ENCODE assay signal across 21 mouse cellular contexts in the genomic region with DNA sequence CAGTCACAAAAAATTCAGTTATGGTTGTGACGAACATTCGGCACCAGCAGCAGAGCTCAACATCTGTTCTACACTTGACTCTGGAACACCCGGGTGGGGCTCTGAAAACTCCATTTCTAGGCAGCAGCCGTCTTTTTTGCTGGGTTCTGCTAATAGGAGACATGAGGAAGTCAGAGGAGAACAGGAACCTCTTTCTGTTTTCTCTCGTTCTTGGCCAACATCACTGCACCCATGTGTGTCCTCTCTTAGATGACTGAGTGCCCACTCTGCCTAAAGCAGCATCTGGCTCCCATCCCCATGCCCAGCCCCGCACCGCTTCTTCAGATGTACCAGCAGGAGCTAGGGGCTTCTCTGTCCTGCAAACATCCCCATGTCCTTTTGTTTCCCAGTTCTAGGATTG.
DNase-seq lines count a peak whose midpoint lies in the region; ATAC-seq lines count a peak whose summit lies in the region.
"Had no signal": no experiment of that assay in that cellular context is flagged by ENCODE, and none has a peak within 500 bp of the region (broad histone marks: within the 10 kb centered on the region; RNA-seq: fewer than 3 reads in every experiment).

No protein-coding gene starts in this region.

- no peak overlapping the region for H3K4me3 ChIP-seq in embryonic facial prominence, embryonic 14.5 days (ENCODE audit: low read depth, low read length)
- H3K4me3 ChIP-seq in midbrain, embryonic 15.5 days = no peak overlapping the region
- H3K4me3 ChIP-seq: embryonic facial prominence, embryonic 15.5 days; erythroblast, embryonic 14.5 days; forebrain, embryonic 10.5 days; forebrain, embryonic 12.5 days had no signal

- H3K27ac ChIP-seq in embryonic facial prominence, embryonic 14.5 days (replicated peaks; ENCODE audit: low read depth, low read length) = no peak overlapping the region
- no peak overlapping the region for H3K27ac ChIP-seq in midbrain, embryonic 15.5 days
- H3K27ac ChIP-seq: embryonic facial prominence, embryonic 15.5 days; forebrain, embryonic 10.5 days; forebrain, embryonic 12.5 days had no signal

- H3K4me1 ChIP-seq in embryonic facial prominence, embryonic 14.5 days (ENCODE audit: control insufficient read depth, insufficient read depth, low read length) = peaks cover 15% of the 10 kb centered on the region
- H3K4me1 ChIP-seq in midbrain, embryonic 15.5 days = peaks cover 21% of the 10 kb centered on the region

- no peak overlapping the region for H3K4me2 ChIP-seq in embryonic facial prominence, embryonic 14.5 days (ENCODE audit: low read depth, low read length)
- no peak overlapping the region for H3K4me2 ChIP-seq in midbrain, embryonic 15.5 days
- H3K4me2 ChIP-seq: embryonic facial prominence, embryonic 15.5 days; forebrain, embryonic 12.5 days had no signal

- H3K9me3 ChIP-seq in embryonic facial prominence, embryonic 14.5 days (ENCODE audit: control insufficient read depth, low read length) = no peaks in the 10 kb centered on the region
- no peaks in the 10 kb centered on the region for H3K9me3 ChIP-seq in midbrain, embryonic 15.5 days
- H3K9me3 ChIP-seq: embryonic facial prominence, embryonic 15.5 days; forebrain, embryonic 12.5 days had no signal

- 70% methylated on average over 7 of the region's 7 CpGs for WGBS in embryonic facial prominence, embryonic 14.5 days
- WGBS in midbrain, embryonic 15.5 days = 91% methylated on average over 7 of the region's 7 CpGs

- no peak for ATAC-seq in embryonic facial prominence, embryonic 14.5 days (ENCODE audit: low read depth)
- ATAC-seq in granulocyte monocyte progenitor cell, adult 5-6 weeks (replicated peaks; ENCODE audit: poor library complexity, severe bottlenecking) = peak; percentile 30; the same call in 1 of the 2 replicates
- ATAC-seq in monocyte, adult 5-6 weeks (replicated peaks; ENCODE audit: insufficient number of reproducible peaks, low FRiP score, low TSS enrichment, poor library complexity, severe bottlenecking) = peak; percentile 55; the same call in 1 of the 2 replicates
- ATAC-seq in midbrain, embryonic 15.5 days (replicated peaks) = no peak
- ATAC-seq: forebrain, embryonic 14.5 days; forebrain, embryonic 16.5 days had no signal

- H3K9ac ChIP-seq in embryonic facial prominence, embryonic 14.5 days (ENCODE audit: low read depth, low read length) = no peak overlapping the region
- H3K9ac ChIP-seq in midbrain, embryonic 15.5 days = no peak overlapping the region
- H3K9ac ChIP-seq: embryonic facial prominence, embryonic 15.5 days; forebrain, embryonic 12.5 days had no signal

- peak; percentile 18 for DNase-seq in gastrocnemius, postnatal 25 days
- DNase-seq in gastrocnemius, postnatal 4 days (ENCODE audit: low spot score in 2 of 2) = no peak
- peak; percentile 11 for DNase-seq in embryonic facial prominence, embryonic 14.5 days (ENCODE audit: low spot score)
- no peak for DNase-seq in thymus, postnatal 14 days
- DNase-seq: adrenal gland, adult 2 months; adrenal gland, postnatal 10 days; adrenal gland, postnatal 25 days; cerebellum, adult 11-12 months; cerebellum, adult 2 months; cerebellum, adult 9-10 months; cerebellum, postnatal 10 days; cerebellum, postnatal 25 days had no signal

- no peaks in the 10 kb centered on the region for H3K27me3 ChIP-seq in embryonic facial prominence, embryonic 14.5 days (replicated peaks; ENCODE audit: control insufficient read depth, insufficient read depth, low read length)
- no peaks in the 10 kb centered on the region for H3K27me3 ChIP-seq in midbrain, embryonic 15.5 days (replicated peaks)
- H3K27me3 ChIP-seq: embryonic facial prominence, embryonic 15.5 days had no signal

- no peaks in the 10 kb centered on the region for H3K36me3 ChIP-seq in embryonic facial prominence, embryonic 14.5 days (ENCODE audit: control insufficient read depth, insufficient read depth, low read length)
- H3K36me3 ChIP-seq in midbrain, embryonic 15.5 days (replicated peaks) = no peaks in the 10 kb centered on the region
- H3K36me3 ChIP-seq: embryonic facial prominence, embryonic 15.5 days; forebrain, embryonic 10.5 days; forebrain, embryonic 12.5 days had no signal

Comparison
In these comparisons a context has a peak if more than half of its experiments do, and no peak if none do; other contexts are left out.
1. DNase-seq: peak in gastrocnemius, postnatal 25 days (single experiment) and embryonic facial prominence, embryonic 14.5 days (single experiment); none in gastrocnemius, postnatal 4 days (0 of 2) and thymus, postnatal 14 days (single experiment).
2. ATAC-seq: peak in granulocyte monocyte progenitor cell, adult 5-6 weeks (single experiment) and monocyte, adult 5-6 weeks (single experiment); none in embryonic facial prominence, embryonic 14.5 days (single experiment) and midbrain, embryonic 15.5 days (single experiment).